Mouse (Mus musculus) cerebellum, adult (tissue): ENCODE measurements at regions not wholly inside any gene's neighbourhood (a gene's known extent, or its start where the extent isn't known, plus 50 kb on each side); places are given as distances from the start of the nearest gene placed in this dataset.

Experiments used
- ATAC-seq: cut with Nextera tagmentation; 2 replicates; pipeline ENCODE4 v1.9.2; 2017; ENCODE audit warnings: mild to moderate bottlenecking, moderate library complexity, mixed read lengths; ENCODE audit not compliant: insufficient number of reproducible peaks, low FRiP score, low TSS enrichment

DNA sequence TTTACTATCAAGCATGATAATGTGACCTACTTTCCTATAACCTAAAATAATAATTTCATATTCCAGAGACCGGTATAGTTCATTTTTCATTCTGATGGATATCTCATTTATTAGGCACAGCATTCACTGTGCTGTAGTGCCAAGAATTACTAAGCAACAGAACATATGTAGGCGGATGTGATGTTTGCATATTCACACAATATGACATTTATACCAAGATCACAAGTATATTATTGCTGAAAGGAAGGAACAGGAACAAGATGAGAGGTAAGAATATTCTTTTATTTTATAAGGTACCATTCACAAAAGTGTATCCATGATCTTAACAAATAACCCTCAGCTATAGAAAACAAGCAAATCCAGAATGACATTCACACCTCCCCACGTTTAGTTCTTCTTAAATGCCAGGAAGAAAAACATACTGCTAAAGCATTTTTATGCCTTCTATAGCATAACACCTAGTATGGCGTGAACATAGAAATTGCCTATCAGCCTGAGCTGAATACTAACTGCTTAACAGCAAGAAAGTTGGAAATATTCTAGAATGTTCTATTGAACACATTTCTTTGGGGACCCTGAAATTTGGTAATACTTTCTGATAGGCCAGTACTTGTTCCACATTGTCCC, 1062.8 kb upstream of the Acvr2a start:
- no peak for ATAC-seq

DNA sequence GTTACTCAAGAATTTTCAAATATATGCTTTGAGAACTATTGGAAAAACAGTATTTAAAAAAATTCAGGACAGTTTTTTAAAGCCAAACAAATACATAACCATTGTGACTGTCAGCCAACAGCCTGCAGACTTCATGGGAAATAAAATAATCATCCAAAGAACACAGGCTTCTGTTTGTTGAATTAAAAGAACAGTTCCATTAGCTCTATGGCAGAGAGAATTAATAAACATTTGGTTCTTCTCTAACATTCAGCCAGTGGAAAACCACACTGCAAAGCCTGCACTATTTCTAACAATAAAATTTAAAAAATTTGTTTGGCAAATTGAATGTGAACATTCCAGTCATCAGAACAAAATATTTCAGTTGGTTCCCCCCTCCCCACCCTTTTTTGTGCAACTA, 1058.2 kb upstream of the Acvr2a start:
- no peak for ATAC-seq

DNA sequence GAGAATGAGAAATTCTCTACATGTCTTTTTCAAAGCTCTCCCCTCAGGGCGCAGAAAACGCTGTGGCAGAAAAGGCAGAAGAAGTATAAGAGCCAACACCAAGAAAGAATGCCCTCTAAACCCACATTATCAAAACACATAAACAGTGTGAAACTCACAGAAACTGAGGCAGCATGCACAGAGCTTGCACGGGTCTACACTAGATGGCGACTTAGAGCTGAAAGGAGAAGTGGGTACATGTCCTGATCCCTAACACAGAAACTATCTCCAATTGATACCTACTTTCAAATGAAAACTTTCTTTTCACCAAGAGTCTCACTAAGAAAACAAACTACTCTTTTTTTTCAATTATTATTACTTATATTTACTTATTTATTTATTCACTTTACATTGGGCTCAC, 1057.7 kb upstream of the Acvr2a start:
- ATAC-seq = no peak

DNA sequence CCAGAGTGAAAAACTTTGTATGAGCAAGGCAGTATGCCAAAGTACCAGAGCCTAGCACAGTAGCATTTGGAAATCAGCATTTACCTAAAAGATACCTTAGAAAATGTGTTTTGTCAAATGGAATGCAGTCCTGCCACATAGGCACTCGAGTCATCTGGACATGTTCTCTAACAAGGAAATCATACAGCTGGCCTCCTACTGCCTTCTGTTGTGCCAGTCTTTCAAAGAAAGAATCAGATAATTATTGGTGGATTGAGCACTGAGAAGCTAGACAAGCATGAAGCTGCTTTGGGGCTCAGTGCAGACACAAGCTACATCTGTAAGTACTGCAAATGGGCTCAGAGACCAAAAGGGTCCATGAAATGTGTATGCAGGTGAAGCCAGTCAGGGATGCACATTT, 1038.1 kb upstream of the Acvr2a start:
- no peak for ATAC-seq

DNA sequence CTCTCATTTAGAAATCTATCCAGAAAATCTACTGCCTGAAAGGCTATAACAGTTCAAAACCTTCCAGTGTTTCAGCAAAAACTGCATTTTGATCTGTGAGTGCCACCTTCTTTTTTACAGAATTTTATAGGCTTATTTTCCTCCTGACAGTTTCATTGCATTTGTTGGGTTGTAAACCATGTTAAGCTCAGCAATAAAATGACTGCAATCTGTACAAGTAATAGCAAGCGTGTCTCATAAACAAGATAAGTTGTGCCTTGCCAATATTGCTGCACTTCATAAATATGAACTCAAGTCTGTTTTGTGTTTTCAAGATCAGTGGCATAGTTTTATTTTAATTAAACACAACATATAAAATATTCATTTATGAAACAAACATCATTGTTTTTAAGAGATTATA, 1036.9 kb upstream of the Acvr2a start:
- ATAC-seq = no peak

DNA sequence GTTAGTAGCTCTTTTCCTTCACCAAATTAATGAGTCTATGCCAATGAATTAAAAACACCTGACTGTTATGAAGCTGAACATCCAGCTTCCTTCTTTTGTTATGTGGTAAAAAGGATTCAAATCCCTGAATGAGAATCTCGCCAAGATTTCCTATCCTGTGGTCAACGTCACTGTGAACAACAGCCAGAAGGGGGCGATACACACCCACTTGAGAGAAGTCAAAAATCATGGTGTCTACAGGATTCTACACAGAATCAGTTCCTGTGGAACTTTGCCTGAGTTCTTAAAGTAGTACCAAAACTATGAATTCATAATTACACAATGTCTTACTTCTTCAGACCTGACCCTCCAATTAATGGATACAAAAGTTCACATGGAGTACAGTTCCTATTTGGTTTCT, 1028.1 kb upstream of the Acvr2a start:
- ATAC-seq = no peak; the same call in 1 of the 2 replicates

DNA sequence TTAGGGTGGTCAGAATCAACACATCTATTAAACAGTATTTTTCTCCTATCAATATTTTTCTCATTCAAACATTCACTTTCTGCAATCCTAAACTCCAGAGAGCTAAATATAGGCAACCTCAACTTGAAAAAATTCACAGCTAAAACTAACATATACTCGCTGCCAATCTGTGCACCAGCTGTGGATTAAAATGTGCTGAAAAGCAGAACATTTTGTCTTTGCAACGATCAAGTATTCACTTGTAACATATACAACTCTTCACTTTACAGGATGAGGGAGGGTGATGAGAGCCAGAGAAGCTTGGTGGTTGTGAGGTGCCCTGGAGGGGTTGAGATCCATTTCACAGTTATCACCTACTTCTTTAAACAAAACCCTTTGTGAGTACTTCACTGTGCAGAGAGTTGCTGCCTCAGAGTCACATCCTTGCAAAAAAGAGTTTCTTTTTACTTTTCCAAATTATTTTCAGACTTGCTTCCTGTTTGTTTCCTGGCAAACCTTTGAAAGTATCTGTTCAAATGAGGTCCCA, 991.1 kb upstream of the Acvr2a start:
- no peak for ATAC-seq

DNA sequence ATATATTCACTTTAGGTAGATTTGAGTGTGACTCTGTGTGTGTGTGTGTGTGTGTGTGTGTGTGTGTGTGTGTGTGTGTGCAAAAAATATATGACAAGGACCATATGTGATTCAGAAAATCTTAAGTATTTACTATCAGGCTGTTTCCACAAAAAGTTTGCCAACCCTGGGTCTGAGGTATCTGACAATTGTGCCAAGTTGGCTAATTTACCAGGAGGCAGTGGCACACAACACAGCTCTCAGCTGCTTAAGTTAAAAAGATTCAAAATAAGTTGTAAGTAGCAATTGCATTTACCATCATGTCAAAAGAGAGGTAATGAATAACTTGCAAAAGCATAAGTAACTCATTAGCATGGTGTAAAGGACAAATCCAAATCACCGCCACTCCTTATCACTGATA, 981.4 kb upstream of the Acvr2a start:
- no peak for ATAC-seq

DNA sequence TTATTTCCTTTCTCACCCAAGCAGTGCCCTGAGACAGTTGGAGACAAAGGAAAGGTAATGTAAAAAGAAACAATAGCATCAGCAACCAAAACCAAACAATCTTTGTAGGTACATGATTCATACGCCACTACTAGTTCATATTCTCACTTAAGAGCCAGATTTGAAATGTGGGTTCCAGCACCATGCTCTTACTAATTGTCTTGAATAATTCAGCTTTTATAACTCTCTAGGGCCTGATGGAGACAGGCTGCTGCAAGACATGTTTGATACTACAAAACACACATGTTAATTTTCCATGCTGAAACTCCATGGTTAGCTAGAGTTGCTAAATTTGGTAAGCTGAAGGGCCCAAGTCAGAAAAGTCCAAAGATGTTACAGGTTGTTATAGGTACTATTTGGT, 980.4 kb upstream of the Acvr2a start:
- no peak for ATAC-seq

DNA sequence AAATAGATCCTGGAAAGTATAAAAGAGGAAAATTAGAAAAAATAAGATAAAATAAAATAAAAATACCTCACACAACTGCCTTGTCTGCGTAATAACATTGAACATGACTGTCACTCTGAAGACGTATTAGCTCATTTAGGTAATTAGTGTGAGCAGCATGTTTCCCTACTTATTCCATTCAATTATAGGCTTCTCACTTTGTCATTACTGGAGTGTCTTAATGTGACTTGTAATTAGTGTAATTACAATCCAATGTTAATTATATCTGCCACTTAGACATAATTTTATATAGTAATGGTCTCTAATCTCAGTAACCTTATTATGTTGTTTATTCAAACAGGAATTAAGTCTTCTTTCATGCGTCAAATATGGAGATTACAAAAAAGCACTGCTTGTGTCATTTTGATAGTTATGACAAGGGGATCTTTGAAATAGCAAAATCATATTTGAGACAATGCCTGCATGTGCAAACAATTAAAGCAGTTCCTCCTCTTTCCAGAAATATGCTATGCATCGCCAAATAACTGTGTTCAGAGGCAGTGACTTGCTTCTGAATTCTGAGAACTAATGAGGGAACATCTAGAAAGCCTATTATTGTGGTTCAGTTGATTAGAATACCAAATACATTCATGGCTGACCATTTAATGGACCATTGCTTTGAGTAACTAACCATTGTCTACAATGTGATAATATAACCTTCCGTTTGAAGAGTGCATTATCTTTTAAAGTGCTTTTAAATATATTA, 979.7 kb upstream of the Acvr2a start:
- no peak for ATAC-seq

DNA sequence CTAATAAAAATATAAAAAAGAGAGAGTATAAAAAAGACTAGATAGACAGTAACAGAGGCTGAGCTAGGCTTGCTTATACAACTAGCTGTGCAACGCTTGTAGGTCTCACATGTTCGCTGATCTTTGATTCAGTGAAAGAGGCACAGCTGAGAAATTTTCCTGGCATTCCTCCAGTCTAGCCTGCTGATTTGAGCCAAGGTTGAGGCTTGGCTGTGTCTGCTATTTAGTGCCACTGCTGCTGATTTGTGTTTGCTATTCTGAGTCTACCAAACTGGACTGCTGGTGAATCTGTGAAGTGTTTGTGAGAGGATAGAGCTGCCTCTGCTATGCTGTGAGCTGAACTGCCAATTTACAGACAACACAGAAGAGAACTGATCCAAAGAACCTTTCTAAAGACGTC, 956.7 kb upstream of the Acvr2a start:
- no peak for ATAC-seq

DNA sequence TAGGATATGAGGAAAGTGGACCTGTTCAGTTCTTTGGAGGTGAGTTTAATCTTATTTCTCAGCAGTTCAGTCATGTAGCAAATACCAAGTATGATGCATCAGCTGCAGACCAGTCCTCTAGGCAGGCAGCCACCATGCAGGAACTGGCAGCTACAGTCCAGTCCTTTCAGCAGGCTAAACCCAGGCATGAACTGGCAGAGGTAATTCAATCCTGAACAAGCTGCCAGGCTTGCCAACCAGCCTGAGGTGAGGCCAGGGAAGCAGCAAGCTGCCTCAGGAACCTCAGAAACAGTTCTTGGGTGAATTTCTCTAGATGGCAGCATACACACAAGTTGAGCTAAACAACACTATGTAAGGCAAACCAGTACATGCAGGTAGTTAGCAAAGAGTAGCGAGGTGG, 951.5 kb upstream of the Acvr2a start:
- ATAC-seq = no peak

DNA sequence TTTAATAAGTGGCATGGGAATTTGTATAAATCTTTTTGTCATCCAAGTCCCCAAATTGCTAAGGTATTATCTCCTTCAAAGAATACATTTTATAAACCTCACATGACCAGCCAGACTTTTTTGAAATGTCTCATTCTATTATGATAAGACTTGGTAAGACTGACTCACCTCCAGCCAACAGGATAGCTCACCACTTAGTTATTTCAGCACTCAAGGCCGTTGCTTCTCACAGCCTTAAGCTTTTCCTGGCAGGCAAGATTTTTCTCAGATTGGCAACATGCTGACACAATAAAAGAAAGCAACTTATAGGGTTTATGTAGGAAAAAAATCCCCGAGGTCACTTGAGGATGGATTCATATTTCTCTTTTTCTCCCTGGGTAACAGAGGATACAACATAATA, 935.9 kb upstream of the Acvr2a start:
- ATAC-seq = no peak

DNA sequence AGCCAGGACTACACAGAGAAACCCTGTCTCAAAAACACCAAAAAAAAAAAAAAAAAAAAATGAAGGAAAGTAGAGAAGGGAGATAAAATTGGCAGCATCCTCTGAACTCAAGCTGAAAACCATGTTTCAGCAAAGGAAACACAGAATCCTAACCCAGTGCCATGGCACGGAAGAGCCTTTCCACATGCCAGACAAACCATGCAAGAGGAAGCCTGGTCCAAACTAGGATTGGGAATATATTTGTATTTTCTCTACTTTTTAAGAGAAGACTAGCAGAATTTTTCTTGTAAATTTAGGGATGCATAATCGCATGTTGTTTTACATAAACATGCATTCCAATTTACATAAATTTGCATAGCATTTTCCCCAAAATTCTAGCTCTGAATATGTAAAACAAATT, 934.8 kb upstream of the Acvr2a start:
- no peak for ATAC-seq

DNA sequence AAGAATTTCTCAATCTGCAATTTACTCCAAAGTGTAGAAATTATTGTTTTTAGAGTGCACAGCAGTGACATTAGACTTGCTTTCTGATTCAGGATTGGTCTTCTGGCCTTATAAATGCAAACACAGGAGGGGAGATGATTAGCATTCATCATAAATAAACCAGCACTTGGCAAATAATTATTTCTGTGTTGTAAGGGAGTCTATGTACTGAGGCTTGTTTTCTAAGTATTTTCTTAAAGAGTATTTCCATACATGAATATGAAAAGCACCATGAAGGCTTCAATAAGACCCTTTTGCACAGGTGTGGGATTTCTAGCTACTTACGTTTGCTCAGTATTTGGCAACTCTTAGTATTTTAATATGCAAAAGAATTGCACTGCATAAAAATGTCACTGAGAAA, 934.1 kb upstream of the Acvr2a start:
- no peak for ATAC-seq

DNA sequence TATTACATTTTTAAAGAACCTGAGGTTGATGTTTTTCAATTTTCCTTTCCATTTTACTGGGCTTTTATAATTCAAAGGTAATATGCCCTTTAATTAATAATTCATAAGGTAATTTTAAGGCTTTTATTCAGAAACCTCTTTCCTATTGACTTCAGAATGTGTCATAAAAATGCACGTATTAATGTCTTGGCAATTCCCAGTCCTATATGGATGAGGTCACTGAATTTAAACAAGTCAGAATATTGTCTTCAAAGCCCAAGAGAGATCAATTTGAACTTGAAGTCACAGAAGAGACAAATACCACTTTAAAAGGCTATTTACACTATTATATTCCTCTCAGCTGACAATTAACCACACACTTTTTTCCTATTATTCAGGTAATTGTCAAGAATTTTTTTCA, 925.7 kb upstream of the Acvr2a start:
- ATAC-seq = no peak

DNA sequence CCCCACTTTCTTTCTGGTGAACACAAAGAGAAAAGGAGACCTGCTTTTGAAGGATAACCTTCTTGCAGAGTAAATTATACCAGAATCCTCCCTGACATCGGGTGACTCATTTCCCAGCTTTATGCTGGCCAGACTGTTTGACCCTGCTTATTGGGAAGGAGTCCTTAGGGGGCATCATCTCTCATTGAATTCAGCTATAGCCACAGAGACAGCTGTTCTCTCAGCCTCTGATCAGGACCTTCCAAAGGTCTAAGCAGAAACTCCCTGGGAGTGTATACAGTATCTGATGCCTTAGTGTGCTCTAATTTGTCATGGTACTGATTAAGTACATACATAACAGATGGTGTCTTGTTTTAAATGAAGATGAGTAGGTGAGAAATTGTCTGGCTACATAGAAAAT, 922.5 kb upstream of the Acvr2a start:
- ATAC-seq = no peak

DNA sequence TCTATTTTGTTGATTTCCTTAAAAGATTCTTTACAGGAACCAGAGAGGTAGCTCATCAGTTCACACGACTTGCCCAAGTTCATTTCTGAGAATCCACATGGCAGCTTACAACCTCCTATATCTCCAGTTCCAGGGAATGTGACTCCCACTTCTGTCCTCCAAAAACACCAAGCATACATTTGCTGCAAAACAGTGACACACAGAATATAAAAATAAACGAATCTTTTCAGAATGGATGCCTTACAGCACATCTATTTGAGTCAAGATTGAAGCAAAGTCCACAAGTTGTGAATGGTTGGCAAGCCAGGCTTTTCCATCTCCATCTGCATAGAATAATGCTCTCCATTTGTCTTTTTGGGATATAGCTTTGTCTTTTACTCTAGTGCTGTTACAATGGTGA, 921.0 kb upstream of the Acvr2a start:
- ATAC-seq = no peak

DNA sequence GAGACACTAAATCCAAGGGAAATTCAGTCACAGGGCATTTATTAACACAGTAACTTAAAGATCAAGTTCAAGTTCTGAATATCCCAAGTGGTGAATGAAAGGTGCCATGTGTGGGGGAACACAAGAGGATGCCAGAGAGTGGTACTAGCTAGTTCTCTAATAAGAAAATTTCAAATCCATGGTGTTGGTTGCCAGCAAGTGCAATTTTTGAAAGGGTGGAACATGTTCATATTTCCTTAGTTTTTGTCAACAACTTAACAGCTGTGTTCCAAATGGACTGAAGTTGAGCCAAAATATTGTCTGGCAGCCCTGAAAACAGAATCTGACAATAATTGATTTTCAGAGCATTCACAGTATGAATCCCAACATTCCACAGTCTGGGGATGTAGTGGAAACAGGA, 919.1 kb upstream of the Acvr2a start:
- no peak for ATAC-seq

DNA sequence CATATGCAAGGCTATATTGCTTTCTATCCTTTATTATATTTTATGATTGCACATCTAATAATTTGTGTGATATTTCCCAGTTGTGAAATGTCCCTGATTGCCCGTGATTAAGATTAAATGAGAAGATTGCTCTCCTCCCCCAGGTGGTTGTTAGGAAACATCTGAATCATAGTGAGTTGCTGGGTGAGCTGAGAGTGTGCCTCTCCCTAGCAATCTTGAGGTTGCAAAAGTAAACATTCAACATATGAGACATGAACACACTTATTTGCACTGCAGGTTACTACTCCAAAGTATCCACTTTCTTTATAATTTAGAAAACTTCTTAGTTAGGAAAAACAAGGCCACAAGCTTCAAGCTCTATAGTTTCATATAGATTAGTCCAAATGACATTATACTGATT, 899.6 kb upstream of the Acvr2a start:
- ATAC-seq = no peak

DNA sequence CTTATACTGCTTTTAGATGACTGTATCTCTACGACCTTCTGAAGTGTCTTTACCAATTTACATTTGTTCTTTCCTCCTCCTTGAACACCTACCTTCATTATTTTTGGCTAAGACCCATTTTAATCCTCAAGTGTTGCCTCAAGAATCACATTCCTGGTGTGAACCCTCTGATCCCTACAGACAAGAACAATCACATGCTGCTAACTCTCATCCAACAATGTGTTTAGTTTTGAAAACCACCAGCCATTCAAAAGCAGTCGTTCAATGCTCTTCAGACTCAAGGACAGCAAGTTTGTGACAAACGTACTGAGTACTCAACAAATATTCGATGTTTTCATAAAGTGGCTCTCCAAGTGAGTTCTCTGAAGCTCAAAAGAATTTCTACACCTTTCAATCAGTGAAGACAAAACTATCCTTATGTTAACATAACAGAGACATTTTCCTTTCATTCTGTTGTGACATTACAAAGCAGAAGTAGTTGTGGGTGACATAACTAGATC, 898.9 kb upstream of the Acvr2a start:
- no peak for ATAC-seq

DNA sequence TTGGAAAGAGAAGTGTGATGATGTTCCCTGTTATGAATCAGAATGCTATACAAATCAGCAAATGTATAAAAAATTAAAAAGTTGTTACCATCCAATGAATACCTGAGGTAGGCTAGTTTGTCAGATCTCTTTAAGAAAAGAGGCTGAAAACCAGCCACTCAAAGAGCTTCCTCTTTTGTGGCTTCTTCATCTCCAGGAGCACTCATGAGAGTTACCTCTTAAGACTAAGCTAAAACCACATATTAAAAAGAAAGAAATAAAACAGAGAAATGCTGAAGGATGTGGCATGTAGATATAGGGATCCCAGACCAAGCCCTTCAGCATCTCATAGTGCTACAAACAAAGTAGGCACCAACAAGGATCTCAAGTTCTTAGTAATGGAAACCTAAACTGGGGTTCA, 890.9 kb upstream of the Acvr2a start:
- ATAC-seq = no peak
